Mouse (Mus musculus) E14TG2a.4 (cell line): ENCODE results near the gene Smpd3.

Source experiments
- CTCF ChIP-seq: conservative IDR thresholded peaks from 2 replicates; pipeline ENCODE4 v1.5.1; 2014; ENCODE audit warnings: low read length
- NANOG ChIP-seq: IDR thresholded peaks from 2 replicates; pipeline ENCODE4 v1.6.1; 2014; ENCODE audit warnings: borderline replicate concordance, low read length, mixed read lengths

DNA sequence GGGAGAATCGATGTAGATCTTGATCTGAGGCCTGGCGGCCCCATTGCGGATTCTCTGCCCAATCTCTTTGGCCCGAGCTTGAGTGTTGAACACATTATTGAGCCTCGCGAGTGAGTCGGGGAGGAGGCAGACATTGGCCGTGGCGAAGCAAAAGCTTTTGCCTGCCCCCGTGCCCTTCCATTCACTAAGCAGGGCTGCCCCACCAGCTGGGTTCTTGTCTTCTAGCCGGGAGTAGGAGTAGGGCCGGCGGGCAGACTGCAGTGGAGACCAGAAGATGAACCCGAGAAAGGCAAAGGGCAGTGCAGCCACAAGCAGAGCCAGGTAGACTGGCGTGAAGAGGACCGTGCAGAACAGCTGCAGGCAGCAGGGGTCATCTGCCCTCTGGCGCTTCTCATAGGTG, 72.4 kb downstream of the Smpd3 start:
- TF ChIP-seq CTCF (no peak), NANOG (no peak)
